Mouse (Mus musculus): ENCODE data around the gene Dguok. TPM values are rescaled to one million over a fixed set of nuclear protein-coding genes. Genes with fewer than 3 reads are reported as not detected.

Gene Dguok
- polyA plus RNA-seq, 1 experiment, result 15.5 TPM

DNA sequence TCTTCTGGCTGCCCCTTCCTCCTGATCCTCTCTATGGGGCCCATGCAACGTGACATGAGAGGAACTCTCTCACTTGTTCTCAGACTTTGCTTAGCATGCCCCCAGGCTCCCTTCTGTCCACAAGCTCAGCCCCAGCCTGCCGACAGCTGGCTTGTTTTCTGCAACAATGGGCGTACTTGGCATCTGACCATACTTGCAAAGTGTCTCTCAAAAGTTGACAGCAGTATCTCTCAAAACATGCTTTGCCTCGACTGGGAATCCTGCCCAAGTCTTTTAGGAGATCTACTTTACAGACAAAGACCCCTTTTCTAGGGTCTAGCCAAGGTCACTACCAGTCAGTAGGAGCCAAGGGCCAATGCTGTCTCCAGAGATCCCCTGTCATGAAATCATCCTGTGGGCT is 20.9 kb downstream of the Dguok start:
- no peaks in the 10 kb centered on the region for H3K27me3 ChIP-seq (ENCODE audit: control insufficient read depth, insufficient read depth, low read length)
- H3K4me3 ChIP-seq (ENCODE audit: control insufficient read depth, low read depth, low read length), result no peak overlapping the region
- no peaks in the 10 kb centered on the region for H3K4me1 ChIP-seq (ENCODE audit: control insufficient read depth, insufficient read depth, low read length)
- H3K27ac ChIP-seq (ENCODE audit: control insufficient read depth, insufficient read depth, low read depth, low read length), result no peak overlapping the region
- TF ChIP-seq POLR2A (IDR thresholded peaks at IDR 0.05; ENCODE audit: control insufficient read depth, low read depth, low read length) (no peak), CTCF (IDR thresholded peaks at IDR 0.05; ENCODE audit: control insufficient read depth, insufficient read depth, insufficient replicate concordance, low read depth, low read length) (no peak)
- H3K36me3 ChIP-seq (ENCODE audit: control insufficient read depth, insufficient read depth, low read length), result peaks cover 1% of the 10 kb centered on the region

DNA sequence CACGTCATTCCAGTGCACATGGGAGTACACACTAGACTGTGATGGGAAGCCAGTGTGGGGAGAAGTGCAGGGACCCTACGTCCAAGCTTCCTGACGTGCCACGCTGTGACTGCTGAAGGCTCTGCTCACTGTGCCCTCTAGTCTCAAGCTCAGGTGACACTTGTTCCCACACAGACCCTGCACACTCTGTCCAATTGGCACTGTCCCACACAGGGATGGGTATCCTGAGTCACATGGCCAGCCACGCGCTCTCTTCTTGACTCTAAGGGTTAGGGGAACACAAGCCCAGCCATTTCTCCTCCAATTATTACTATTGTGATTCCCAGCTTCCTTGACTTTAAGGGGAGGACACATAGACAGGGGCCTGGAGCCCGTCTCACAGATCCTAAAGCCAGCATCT is 23.0 kb downstream of the Dguok start:
- Histone ChIP-seq H3K4me1 (ENCODE audit: control insufficient read depth, insufficient read depth, low read length) (no peaks in the 10 kb centered on the region), H3K36me3 (ENCODE audit: control insufficient read depth, insufficient read depth, low read length) (peaks cover 1% of the 10 kb centered on the region; the same call in 1 of the 2 replicates), H3K27ac (ENCODE audit: control insufficient read depth, insufficient read depth, low read depth, low read length) (no peak overlapping the region), H3K27me3 (ENCODE audit: control insufficient read depth, insufficient read depth, low read length) (no peaks in the 10 kb centered on the region), H3K4me3 (ENCODE audit: control insufficient read depth, low read depth, low read length) (no peak overlapping the region)
- TF ChIP-seq POLR2A (IDR thresholded peaks at IDR 0.05; ENCODE audit: control insufficient read depth, low read depth, low read length), result no peak

DNA sequence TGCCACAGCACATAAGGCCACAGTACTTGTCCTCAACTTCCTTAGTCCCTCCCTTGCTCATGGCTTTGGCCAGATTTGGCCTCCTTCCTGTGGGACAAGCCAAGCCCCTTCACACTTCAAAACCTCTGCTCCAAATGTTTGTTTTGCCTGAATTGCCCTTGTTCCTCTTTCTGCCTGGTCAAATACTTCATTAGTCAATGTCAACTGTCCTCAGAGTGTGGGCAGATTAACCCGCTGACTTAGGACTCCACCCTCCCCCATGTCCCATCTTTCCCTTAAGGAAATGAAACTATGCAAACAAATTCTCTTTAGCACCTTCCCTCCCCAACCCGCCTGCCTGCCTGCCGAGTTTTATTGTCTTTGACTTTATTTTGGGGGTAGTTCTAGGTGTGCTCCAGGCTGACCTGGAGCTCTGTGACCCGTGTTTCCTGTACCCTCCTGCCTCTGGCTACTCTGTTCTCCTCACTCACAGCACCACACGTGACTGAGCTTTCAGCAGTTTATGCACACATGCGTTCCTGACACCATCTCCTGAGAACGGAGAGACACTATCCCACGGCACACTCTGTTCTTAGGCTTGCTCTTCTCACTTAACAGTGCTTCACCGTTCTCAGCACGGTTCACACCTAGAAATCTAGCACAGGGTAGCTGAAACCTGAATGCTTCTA is 24.2 kb downstream of the Dguok start:
- 0 out of 2 replicates have a peak, but pooled peaks cover 1% of the 10 kb centered on the region for H3K36me3 ChIP-seq (ENCODE audit: control insufficient read depth, insufficient read depth, low read length)
- H3K4me1 ChIP-seq (ENCODE audit: control insufficient read depth, insufficient read depth, low read length), result no peaks in the 10 kb centered on the region
- H3K27me3 ChIP-seq (ENCODE audit: control insufficient read depth, insufficient read depth, low read length), result no peaks in the 10 kb centered on the region
- H3K27ac ChIP-seq (ENCODE audit: control insufficient read depth, insufficient read depth, low read depth, low read length), result no peak overlapping the region
- H3K4me3 ChIP-seq (ENCODE audit: control insufficient read depth, low read depth, low read length), result no peak overlapping the region
- no peak for TF ChIP-seq POLR2A (IDR thresholded peaks at IDR 0.05; ENCODE audit: control insufficient read depth, low read depth, low read length)
- no peak for TF ChIP-seq CTCF (IDR thresholded peaks at IDR 0.05; ENCODE audit: control insufficient read depth, insufficient read depth, insufficient replicate concordance, low read depth, low read length)

DNA sequence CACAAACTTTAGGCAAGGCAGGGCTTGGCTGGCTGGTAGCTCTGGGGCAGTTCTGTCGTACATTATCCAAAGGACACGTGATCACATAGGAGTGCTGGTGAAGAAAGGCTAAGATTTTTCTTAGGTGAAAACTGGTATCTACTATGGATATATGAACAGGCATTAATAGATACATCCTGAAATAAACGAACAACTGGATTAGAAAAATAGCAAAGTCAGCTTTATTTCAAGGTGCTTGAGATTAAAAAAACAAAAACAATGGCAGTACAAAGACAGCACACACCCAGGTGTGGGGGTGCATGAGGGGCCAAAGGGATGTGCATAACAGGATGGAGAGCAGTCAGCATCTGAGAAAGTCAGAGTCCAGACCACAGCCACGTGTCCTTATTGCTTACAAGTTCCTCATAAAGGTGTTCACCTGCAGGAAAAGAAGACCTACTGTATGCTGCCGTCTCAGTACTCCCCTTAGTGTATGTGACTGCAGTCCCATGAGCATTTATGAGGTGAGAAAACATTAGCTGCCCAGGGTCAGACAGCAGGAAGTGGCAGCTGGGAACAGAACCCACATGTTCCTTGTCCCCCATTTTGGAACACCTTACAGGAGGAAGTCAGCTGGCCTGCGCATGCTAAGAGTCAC is 26.6 kb downstream of the Dguok start:
- no peak for TF ChIP-seq CTCF (IDR thresholded peaks at IDR 0.05; ENCODE audit: control insufficient read depth, insufficient read depth, insufficient replicate concordance, low read depth, low read length)
- no peak for TF ChIP-seq POLR2A (IDR thresholded peaks at IDR 0.05; ENCODE audit: control insufficient read depth, low read depth, low read length)
- no peaks in the 10 kb centered on the region for H3K4me1 ChIP-seq (ENCODE audit: control insufficient read depth, insufficient read depth, low read length)
- 0 out of 2 replicates have a peak, but pooled peaks cover 1% of the 10 kb centered on the region for H3K36me3 ChIP-seq (ENCODE audit: control insufficient read depth, insufficient read depth, low read length)
- H3K27ac ChIP-seq (ENCODE audit: control insufficient read depth, insufficient read depth, low read depth, low read length), result no peak overlapping the region
- H3K27me3 ChIP-seq (ENCODE audit: control insufficient read depth, insufficient read depth, low read length), result no peaks in the 10 kb centered on the region
- no peak overlapping the region for H3K4me3 ChIP-seq (ENCODE audit: control insufficient read depth, low read depth, low read length)

DNA sequence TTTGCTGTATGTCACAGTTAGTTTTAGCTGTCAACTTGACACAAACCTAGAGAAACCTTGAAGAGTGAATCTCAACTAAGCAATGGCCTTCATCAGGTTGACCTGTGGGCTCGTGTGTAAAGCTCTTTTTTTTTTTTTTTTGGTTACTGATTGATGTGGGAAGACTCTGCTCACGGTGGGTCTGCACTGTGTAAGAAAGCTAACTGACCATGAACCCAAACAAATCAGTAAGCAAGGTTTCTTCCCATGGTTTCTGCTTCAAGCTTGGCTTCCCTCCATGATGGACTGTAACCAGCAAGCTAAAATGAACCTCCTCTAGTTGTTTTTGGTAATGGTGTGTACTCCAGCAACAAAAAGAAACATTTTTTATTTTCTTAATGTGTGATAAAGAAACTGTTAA is 27.6 kb downstream of the Dguok start:
- Histone ChIP-seq H3K36me3 (ENCODE audit: control insufficient read depth, insufficient read depth, low read length) (0 out of 2 replicates have a peak, but pooled peaks cover 1% of the 10 kb centered on the region), H3K4me3 (ENCODE audit: control insufficient read depth, low read depth, low read length) (no peak overlapping the region), H3K27ac (ENCODE audit: control insufficient read depth, insufficient read depth, low read depth, low read length) (no peak overlapping the region), H3K27me3 (ENCODE audit: control insufficient read depth, insufficient read depth, low read length) (no peaks in the 10 kb centered on the region), H3K4me1 (ENCODE audit: control insufficient read depth, insufficient read depth, low read length) (no peaks in the 10 kb centered on the region)
- no peak for TF ChIP-seq POLR2A (IDR thresholded peaks at IDR 0.05; ENCODE audit: control insufficient read depth, low read depth, low read length)
- TF ChIP-seq CTCF (IDR thresholded peaks at IDR 0.05; ENCODE audit: control insufficient read depth, insufficient read depth, insufficient replicate concordance, low read depth, low read length), result no peak

DNA sequence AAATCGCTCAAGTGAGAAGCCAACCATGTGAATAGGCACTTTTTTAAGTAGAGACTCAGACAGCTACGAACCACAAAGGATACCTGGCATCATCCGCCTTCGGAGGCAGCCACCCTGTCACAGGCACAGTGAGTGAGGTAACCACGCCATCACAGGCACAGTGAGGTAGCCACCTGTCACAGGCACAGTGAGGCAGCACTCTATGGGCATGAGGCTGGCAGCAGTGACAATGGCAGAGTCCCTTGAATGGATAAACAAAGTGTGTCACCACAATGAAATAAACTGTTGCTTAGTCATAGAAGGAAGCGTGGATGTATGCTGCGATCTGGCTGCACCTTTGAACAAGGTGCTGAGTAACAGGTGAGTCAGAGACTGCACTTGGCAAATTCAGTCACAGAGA is 28.1 kb downstream of the Dguok start:
- Histone ChIP-seq H3K4me3 (ENCODE audit: control insufficient read depth, low read depth, low read length) (no peak overlapping the region), H3K27ac (ENCODE audit: control insufficient read depth, insufficient read depth, low read depth, low read length) (no peak overlapping the region), H3K4me1 (ENCODE audit: control insufficient read depth, insufficient read depth, low read length) (no peaks in the 10 kb centered on the region), H3K27me3 (ENCODE audit: control insufficient read depth, insufficient read depth, low read length) (no peaks in the 10 kb centered on the region), H3K36me3 (ENCODE audit: control insufficient read depth, insufficient read depth, low read length) (no peaks in the 10 kb centered on the region)
- no peak for TF ChIP-seq CTCF (IDR thresholded peaks at IDR 0.05; ENCODE audit: control insufficient read depth, insufficient read depth, insufficient replicate concordance, low read depth, low read length)
- no peak for TF ChIP-seq POLR2A (IDR thresholded peaks at IDR 0.05; ENCODE audit: control insufficient read depth, low read depth, low read length)

DNA sequence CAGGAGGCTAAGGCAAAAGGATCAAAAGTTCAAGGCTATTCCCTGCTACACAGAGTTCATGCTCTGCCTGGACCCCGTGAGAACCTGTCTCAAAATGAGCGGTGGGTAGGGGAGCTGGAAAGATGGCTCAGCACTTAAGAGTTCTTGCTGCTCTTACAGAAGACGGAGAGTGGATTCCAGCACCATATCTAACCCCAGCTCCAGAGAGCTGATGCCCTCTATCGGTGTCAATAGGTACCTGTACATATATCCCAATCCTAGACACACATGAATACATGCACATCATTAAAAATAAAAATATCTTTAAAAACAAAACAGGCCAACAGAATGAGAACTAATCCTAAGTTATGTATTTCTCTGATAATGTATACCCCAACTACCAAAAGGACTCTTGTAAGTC is 28.6 kb downstream of the Dguok start:
- Histone ChIP-seq H3K4me1 (ENCODE audit: control insufficient read depth, insufficient read depth, low read length) (no peaks in the 10 kb centered on the region), H3K27me3 (ENCODE audit: control insufficient read depth, insufficient read depth, low read length) (no peaks in the 10 kb centered on the region), H3K27ac (ENCODE audit: control insufficient read depth, insufficient read depth, low read depth, low read length) (no peak overlapping the region), H3K4me3 (ENCODE audit: control insufficient read depth, low read depth, low read length) (no peak overlapping the region), H3K36me3 (ENCODE audit: control insufficient read depth, insufficient read depth, low read length) (no peaks in the 10 kb centered on the region)
- no peak for TF ChIP-seq CTCF (IDR thresholded peaks at IDR 0.05; ENCODE audit: control insufficient read depth, insufficient read depth, insufficient replicate concordance, low read depth, low read length)
